Mouse (Mus musculus): Measurements from ENCODE around the gene Nrd1. TPM values are rescaled to one million over a fixed set of nuclear protein-coding genes. Genes with fewer than 3 reads are reported as not detected.

Gene Nrd1
- polyA plus RNA-seq, 1 experiment, result 3.9 TPM

DNA sequence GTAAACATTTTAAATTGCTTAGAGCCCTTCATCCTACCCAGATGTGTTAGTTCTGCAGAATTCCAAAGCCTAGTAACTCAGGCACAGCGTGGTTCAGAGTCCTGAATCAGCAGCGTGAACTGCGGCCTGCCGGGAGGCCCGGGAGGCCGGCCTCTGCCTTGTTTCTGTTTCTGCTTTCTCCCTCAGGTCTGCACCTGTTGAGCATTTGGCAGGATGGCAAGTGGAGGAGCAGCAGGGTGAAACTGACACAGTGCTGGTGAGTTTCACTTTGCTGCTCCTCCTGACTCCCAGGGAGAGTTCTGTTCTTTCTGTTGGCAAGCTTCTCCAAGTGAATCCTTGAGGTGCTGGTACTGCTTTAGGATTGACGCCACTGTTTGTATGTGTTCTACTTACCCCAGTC lies 17.0 kb downstream of the Nrd1 start:
- no peaks in the 10 kb centered on the region for H3K9me3 ChIP-seq (ENCODE audit: control insufficient read depth, low read length)
- no peaks in the 10 kb centered on the region for H3K27me3 ChIP-seq (ENCODE audit: control insufficient read depth)
- no peaks in the 10 kb centered on the region for H3K4me1 ChIP-seq (ENCODE audit: control insufficient read depth)
- peaks cover 79% of the 10 kb centered on the region for H3K36me3 ChIP-seq (ENCODE audit: control insufficient read depth)
- H3K4me3 ChIP-seq (replicated peaks), result no peak overlapping the region
- no peak for TF ChIP-seq GATA1 (IDR thresholded peaks at IDR 0.05; ENCODE audit: low read length)
- TF ChIP-seq TAL1 (IDR thresholded peaks at IDR 0.05; ENCODE audit: low read length), result no peak

DNA sequence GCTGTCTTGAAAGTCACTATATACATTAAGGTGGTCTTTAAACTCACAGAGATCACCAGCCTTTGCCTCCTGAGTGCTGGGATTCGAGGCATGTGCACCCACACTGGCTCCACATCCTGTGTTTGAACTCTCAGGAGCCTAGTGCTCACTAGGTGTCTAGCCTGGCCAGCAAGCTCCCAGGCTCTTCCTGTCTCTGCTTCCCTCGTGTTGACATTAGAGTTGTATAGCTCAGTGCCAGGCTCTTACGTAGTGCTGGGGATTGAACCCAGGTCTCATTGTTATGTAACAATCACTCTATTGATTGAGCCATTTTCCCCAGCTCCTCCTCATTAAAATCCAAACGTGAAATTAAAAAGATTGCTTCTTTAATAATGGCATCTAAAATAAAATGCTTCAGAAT lies 18.8 kb downstream of the Nrd1 start:
- Histone ChIP-seq H3K36me3 (ENCODE audit: control insufficient read depth) (peaks cover 74% of the 10 kb centered on the region), H3K4me1 (ENCODE audit: control insufficient read depth) (no peaks in the 10 kb centered on the region), H3K4me3 (replicated peaks) (no peak overlapping the region), H3K9me3 (ENCODE audit: control insufficient read depth, low read length) (no peaks in the 10 kb centered on the region), H3K27me3 (ENCODE audit: control insufficient read depth) (no peaks in the 10 kb centered on the region)
- no peak for TF ChIP-seq GATA1 (IDR thresholded peaks at IDR 0.05; ENCODE audit: low read length)
- no peak for TF ChIP-seq TAL1 (IDR thresholded peaks at IDR 0.05; ENCODE audit: low read length)

DNA sequence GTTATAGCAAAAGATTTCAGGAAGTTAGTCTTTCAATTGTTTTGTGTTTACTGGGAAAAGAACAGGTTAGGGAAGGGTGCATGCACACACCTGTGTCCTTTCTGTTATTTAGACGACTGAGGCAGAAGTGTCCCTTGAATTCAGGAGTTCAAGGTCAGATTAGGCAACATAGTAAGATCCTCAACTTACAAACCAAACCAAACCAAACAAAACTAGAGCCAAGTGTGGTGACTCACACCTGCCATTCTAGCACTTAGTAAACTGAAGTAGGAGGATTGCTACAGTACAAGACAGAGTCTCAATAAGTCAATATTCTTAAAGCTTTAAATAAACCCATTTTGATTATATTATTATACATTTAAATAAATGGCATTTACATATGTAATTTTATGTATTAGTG lies 21.5 kb downstream of the Nrd1 start:
- TF ChIP-seq TAL1 (IDR thresholded peaks at IDR 0.05; ENCODE audit: low read length) (no peak), GATA1 (IDR thresholded peaks at IDR 0.05; ENCODE audit: low read length) (no peak)
- H3K4me3 ChIP-seq (replicated peaks), result no peak overlapping the region
- H3K27me3 ChIP-seq (ENCODE audit: control insufficient read depth), result no peaks in the 10 kb centered on the region
- peaks cover 83% of the 10 kb centered on the region for H3K36me3 ChIP-seq (ENCODE audit: control insufficient read depth)
- no peaks in the 10 kb centered on the region for H3K9me3 ChIP-seq (ENCODE audit: control insufficient read depth, low read length)
- H3K4me1 ChIP-seq (ENCODE audit: control insufficient read depth), result no peaks in the 10 kb centered on the region

DNA sequence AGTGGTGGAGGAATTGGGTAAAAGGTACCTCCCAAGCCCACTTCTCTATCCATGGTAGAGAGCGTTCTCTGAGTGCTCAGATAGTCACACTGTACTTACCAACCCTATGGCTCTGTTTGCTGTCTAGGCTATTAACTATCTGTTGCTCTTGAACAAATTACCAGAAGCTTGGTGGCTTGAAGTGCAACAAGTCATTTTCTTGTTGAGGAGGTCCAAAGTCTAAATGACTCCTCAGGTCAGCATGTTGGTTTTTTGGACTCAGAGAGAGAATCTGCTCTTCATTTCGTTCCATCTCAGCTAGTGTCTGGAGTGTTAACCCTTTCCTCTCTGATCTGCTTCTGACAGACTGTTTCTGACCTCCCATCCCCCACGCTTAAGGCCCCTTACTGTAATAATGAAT lies 24.6 kb downstream of the Nrd1 start:
- H3K27me3 ChIP-seq (ENCODE audit: control insufficient read depth), result no peaks in the 10 kb centered on the region
- no peak for TF ChIP-seq GATA1 (IDR thresholded peaks at IDR 0.05; ENCODE audit: low read length)
- no peaks in the 10 kb centered on the region for H3K9me3 ChIP-seq (ENCODE audit: control insufficient read depth, low read length)
- peaks cover 83% of the 10 kb centered on the region for H3K36me3 ChIP-seq (ENCODE audit: control insufficient read depth)
- H3K4me1 ChIP-seq (ENCODE audit: control insufficient read depth), result peaks cover 5% of the 10 kb centered on the region
- H3K4me3 ChIP-seq (replicated peaks), result no peak overlapping the region

DNA sequence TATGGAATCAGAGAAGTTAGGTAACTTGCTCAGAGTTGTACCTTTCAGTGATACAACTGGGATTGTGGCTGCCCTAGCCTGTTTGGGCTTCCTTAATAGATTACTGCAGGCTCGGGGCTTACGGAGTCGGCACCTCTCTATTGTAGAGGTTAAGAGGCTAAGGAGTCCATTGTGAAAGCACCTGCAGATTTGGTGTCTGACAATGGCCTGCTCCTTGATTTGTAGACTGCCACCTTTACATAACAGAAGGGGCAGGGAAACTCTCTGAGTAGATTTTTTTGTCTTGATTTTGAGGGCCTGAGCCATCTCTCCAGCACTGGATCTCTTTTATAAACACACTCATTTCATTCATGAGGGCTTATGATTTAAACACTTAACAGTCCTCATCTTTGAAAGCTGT lies 26.1 kb downstream of the Nrd1 start:
- no peak for TF ChIP-seq GATA1 (IDR thresholded peaks at IDR 0.05; ENCODE audit: low read length)
- no peak for TF ChIP-seq TAL1 (IDR thresholded peaks at IDR 0.05; ENCODE audit: low read length)
- H3K9me3 ChIP-seq (ENCODE audit: control insufficient read depth, low read length), result no peaks in the 10 kb centered on the region
- peaks cover 85% of the 10 kb centered on the region for H3K36me3 ChIP-seq (ENCODE audit: control insufficient read depth)
- peaks cover 5% of the 10 kb centered on the region for H3K4me1 ChIP-seq (ENCODE audit: control insufficient read depth)
- H3K4me3 ChIP-seq (replicated peaks), result no peak overlapping the region
- H3K27me3 ChIP-seq (ENCODE audit: control insufficient read depth), result no peaks in the 10 kb centered on the region

DNA sequence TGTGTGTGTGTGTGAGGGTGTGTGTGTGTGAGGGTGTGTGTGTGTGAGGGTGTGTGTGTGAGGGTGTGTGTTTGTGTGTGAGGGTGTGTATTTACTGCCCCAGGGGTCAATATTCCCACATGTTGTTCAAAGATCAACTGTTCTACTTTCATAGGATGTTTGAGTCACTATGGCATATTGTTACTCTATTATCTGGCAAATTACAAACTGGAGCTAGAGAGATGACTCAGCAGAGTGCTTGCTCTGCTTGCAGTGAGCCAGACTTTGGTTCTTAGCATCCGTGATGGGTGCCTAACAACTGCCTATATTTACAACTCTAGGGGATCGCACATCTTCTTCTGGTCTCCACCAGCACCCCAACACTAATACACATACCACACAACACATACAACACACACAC lies 29.4 kb downstream of the Nrd1 start:
- Histone ChIP-seq H3K27me3 (ENCODE audit: control insufficient read depth) (no peaks in the 10 kb centered on the region), H3K9me3 (ENCODE audit: control insufficient read depth, low read length) (no peaks in the 10 kb centered on the region), H3K4me3 (replicated peaks) (no peak overlapping the region), H3K4me1 (ENCODE audit: control insufficient read depth) (peaks cover 5% of the 10 kb centered on the region), H3K36me3 (ENCODE audit: control insufficient read depth) (peaks cover 91% of the 10 kb centered on the region)
- TF ChIP-seq GATA1 (IDR thresholded peaks at IDR 0.05; ENCODE audit: low read length), result no peak
- TF ChIP-seq TAL1 (IDR thresholded peaks at IDR 0.05; ENCODE audit: low read length), result no peak

DNA sequence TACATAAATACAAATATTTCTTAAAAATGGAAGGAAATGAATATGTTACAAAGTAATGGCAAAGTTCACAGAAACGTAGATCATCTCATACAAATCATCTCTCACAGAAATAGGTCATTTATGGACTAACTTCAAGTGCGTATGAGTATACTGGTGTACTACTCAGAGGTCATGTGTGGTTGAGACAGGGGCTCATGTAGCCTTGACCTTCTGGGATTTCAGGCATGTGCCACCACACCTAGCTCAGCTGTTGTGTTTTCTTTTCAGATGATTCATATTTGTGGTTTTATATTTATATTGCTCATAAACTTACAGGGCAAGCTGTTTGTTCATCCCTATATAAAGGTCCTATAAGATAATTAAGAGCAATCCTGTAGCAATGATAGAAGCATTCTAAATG lies 29.8 kb downstream of the Nrd1 start:
- Histone ChIP-seq H3K4me1 (ENCODE audit: control insufficient read depth) (peaks cover 5% of the 10 kb centered on the region), H3K36me3 (ENCODE audit: control insufficient read depth) (peaks cover 87% of the 10 kb centered on the region), H3K9me3 (ENCODE audit: control insufficient read depth, low read length) (no peaks in the 10 kb centered on the region), H3K27me3 (ENCODE audit: control insufficient read depth) (no peaks in the 10 kb centered on the region), H3K4me3 (replicated peaks) (no peak overlapping the region)
- TF ChIP-seq GATA1 (IDR thresholded peaks at IDR 0.05; ENCODE audit: low read length) (no peak), TAL1 (IDR thresholded peaks at IDR 0.05; ENCODE audit: low read length) (no peak)

DNA sequence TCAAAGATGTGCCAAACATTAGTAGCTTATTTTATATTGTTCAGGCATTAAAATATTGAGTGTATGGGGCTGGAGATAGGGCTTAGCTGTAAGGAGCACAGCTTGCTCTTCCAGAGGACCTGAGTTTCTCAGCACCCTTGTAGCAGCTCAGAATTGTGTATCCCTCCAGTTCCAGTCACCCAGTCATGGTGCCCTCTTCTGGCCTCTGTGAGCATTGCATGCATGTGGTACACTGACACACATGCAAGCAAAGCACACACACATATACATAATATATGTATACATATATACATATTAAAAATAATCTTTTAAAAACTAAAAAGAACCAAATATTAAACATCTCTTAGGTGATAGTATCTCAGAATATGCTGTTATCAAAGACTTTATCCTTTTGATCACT lies 35.9 kb downstream of the Nrd1 start:
- Histone ChIP-seq H3K4me1 (ENCODE audit: control insufficient read depth) (no peaks in the 10 kb centered on the region), H3K4me3 (replicated peaks) (no peak overlapping the region), H3K36me3 (ENCODE audit: control insufficient read depth) (peaks cover 83% of the 10 kb centered on the region), H3K9me3 (ENCODE audit: control insufficient read depth, low read length) (no peaks in the 10 kb centered on the region), H3K27me3 (ENCODE audit: control insufficient read depth) (no peaks in the 10 kb centered on the region)
- no peak for TF ChIP-seq TAL1 (IDR thresholded peaks at IDR 0.05; ENCODE audit: low read length)
- TF ChIP-seq GATA1 (IDR thresholded peaks at IDR 0.05; ENCODE audit: low read length), result no peak

DNA sequence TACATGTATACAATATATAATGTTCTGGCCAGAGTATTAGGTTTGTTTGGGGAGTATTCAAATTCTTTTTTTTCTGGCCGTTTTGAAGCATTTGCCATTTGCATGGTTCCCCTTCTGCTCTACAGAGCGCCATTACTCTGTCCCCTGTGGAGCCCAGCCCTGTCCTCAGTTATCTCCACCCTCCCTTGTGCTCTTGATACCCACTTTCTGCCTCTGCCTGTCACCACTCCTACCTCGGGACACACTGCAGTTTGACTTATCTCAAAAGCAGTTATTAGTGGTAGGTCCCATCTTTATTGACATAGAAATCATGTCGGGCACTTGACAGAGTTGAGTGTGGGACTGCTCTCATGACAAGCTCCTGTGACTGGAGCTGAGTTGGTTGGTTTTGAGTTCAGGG lies 42.3 kb downstream of the Nrd1 start:
- Histone ChIP-seq H3K4me1 (ENCODE audit: control insufficient read depth) (no peaks in the 10 kb centered on the region), H3K27me3 (ENCODE audit: control insufficient read depth) (no peaks in the 10 kb centered on the region), H3K36me3 (ENCODE audit: control insufficient read depth) (peaks cover 94% of the 10 kb centered on the region), H3K4me3 (replicated peaks) (no peak overlapping the region), H3K9me3 (ENCODE audit: control insufficient read depth, low read length) (no peaks in the 10 kb centered on the region)
- no peak for TF ChIP-seq GATA1 (IDR thresholded peaks at IDR 0.05; ENCODE audit: low read length)
- no peak for TF ChIP-seq TAL1 (IDR thresholded peaks at IDR 0.05; ENCODE audit: low read length)

DNA sequence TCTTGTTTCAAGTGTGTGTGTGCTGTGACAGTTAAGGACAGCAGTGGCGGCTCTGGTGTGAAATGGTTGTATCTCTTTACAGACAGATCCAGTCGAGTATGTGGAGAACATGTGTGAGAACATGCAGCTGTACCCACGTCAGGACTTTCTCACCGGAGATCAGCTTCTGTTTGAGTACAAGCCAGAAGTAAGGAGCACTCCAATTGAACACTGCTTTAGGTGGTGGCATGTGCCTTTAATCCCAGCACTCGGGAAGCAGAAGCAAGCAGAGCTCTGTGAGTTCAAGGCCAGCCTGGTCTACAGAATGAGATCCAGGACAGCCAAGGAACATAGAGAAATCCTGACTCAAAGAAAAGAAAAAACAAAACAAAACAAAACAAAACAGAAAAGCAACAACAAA lies 42.8 kb downstream of the Nrd1 start:
- peaks cover 95% of the 10 kb centered on the region for H3K36me3 ChIP-seq (ENCODE audit: control insufficient read depth)
- H3K27me3 ChIP-seq (ENCODE audit: control insufficient read depth), result no peaks in the 10 kb centered on the region
- H3K4me3 ChIP-seq (replicated peaks), result no peak overlapping the region
- TF ChIP-seq TAL1 (IDR thresholded peaks at IDR 0.05; ENCODE audit: low read length), result no peak
- TF ChIP-seq GATA1 (IDR thresholded peaks at IDR 0.05; ENCODE audit: low read length), result no peak
- H3K9me3 ChIP-seq (ENCODE audit: control insufficient read depth, low read length), result no peaks in the 10 kb centered on the region
- no peaks in the 10 kb centered on the region for H3K4me1 ChIP-seq (ENCODE audit: control insufficient read depth)

All from erythroblast, embryonic 14.5 days (primary cell).